Mouse (Mus musculus) CH12F3 (cell line): ENCODE data around the gene Clec2i.
"Not testable (repeated sequence)": the region's sequence is repeated elsewhere in the genome, so short reads cannot be mapped to it uniquely, and the experiment has no call there.

Experiments
- in situ Hi-C: fragments of 300-500 bp; cut with MboI; formaldehyde crosslinking; loops from 2 replicates; pipeline ENCODE4 v1.14.3; 2020; ENCODE audit warnings: low sequenced_read_pairs

The Clec2i gene

GRCm38 (mm10) chr6:128887091-128887790, at the start of gene Clec2i:
Clec2i (plus strand) TSS chr6:128887588.
- in situ Hi-C loops = not testable (repeated sequence)

- in situ Hi-C loops = loop anchor here (10.0 kb wide), 1 partner anchor 74 kb away; no protein-coding TSS in a partner anchor
These were observed 48.8 kb upstream of the Clec2i start for GRCm38 (mm10) chr6:128838342-128839265.

GRCm38 (mm10) chr6:128839266-128839771, 48.1 kb upstream of the Clec2i start:
- in situ Hi-C loops = loop anchor here (10.0 kb wide), 1 partner anchor 75 kb away; no protein-coding TSS in a partner anchor

- in situ Hi-C loops = loop anchor here (5.0 to 10.0 kb wide), 2 partner anchors 38 to 75 kb away; no protein-coding TSS in a partner anchor
These were observed 47.5 kb upstream of the Clec2i start for GRCm38 (mm10) chr6:128839921-128840320.

GRCm38 (mm10) chr6:128840669-128841068, 46.7 kb upstream of the Clec2i start:
- in situ Hi-C loops = loop anchor here (5.0 kb wide), 1 partner anchor 38 kb away; no protein-coding TSS in a partner anchor

DNA sequence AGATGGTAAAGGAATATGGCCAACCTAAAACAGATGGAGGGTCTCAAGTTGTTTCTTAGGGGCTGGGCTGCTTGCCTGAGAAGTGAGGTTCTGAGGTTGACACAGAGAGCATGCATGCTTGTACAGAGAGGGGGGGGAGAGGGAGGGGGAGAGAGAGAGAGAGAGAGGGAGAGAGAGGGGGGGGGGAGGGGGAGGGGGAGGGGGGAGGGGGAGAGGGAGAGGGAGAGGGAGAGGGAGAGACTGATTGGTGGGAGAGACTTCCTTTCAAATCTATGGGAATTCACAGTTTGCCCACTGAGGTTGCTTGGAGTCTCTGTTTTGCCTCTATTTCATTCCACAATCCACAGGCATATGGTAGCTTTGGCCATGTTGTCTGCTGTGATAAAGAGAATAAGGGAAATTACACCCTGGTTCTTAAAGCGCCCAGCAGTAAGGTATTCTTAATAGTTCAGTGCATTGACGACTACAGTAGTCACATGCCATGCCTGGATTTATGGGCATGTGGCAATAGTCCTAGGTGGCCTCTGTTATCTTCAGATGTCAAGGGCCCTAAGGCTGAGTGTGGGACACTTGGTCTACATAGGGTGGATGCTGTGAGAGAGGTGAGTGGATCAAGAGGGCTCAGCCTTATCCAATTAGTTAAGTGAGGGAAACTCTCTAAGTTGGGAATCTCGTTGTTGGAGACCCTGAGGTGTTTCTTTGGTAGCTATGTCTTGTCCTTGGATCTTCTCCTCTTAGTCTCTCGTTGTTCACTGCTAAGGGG, 45.9 kb upstream of the Clec2i start:
- in situ Hi-C loops = loop anchor here (5.0 kb wide), 1 partner anchor 39 kb away; no protein-coding TSS in a partner anchor

GRCm38 (mm10) chr6:128842356-128842944, 44.9 kb upstream of the Clec2i start:
- in situ Hi-C loops = loop anchor here (5.0 kb wide), 1 partner anchor 40 kb away; no protein-coding TSS in a partner anchor

DNA sequence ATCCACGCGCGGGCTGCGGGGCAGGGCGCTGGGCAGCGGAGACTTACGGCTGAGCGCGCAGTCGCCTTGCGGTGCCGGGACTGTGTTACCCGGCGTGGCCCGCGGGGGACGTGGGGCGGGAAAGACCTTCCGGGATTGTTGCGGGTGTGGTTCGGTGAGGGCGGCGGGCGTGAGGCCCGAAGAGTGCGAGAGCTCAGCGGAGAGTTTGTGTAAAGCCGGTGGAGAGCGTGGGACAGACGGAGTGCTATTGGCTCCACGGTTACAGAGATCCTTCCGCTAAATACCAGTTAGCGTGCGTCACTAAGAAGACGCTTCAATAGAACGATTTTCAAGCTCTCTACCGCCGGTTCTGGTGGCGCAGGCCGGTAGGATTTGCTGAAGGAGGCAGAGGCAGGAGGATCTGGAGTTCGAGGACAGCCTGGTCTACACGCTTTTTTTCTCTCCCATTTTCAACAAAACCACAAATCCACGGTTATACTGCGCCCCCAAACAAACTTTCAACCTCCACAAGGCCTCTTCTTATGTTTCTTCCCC, 44.4 kb upstream of the Clec2i start:
- in situ Hi-C loops = loop anchor here (5.0 kb wide), 1 partner anchor 41 kb away; no protein-coding TSS in a partner anchor

- in situ Hi-C loops = loop anchor here (5.0 kb wide), 1 partner anchor 41 kb away; no protein-coding TSS in a partner anchor
These were observed 43.9 kb upstream of the Clec2i start for GRCm38 (mm10) chr6:128843479-128843992.

DNA sequence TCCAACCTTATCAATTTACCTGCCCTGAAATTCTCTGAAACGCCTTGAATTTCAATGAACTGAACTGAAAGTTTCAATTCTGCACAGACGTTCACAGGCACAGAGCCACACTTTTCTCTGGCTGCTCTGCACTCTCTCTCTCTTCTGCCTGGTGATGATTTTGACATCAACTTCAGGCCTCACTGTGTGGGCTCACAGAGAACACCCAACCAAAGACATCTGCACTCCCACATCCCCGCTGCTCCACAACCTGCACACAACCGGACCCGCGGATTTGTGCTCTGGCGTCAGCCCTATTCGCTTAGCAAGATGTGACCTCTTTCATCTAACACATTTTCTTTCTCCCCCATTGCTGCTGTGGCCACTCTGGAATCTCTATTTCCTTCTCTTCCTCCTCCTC, 43.3 kb upstream of the Clec2i start:
- in situ Hi-C loops = loop anchor here (5.0 kb wide), 1 partner anchor 42 kb away; no protein-coding TSS in a partner anchor

GRCm38 (mm10) chr6:128844586-128845080, 42.8 kb upstream of the Clec2i start:
- in situ Hi-C loops = loop anchor here (5.0 kb wide), 2 partner anchors 42 to 403 kb away; no protein-coding TSS in a partner anchor

GRCm38 (mm10) chr6:128845319-128845979, 41.9 kb upstream of the Clec2i start:
- in situ Hi-C loops = loop anchor here (5.0 kb wide), 1 partner anchor 402 kb away; no protein-coding TSS in a partner anchor

GRCm38 (mm10) chr6:128845998-128846542, 41.3 kb upstream of the Clec2i start:
- in situ Hi-C loops = loop anchor here (5.0 kb wide), 1 partner anchor 401 kb away; no protein-coding TSS in a partner anchor

- in situ Hi-C loops = loop anchor here (5.0 kb wide), 1 partner anchor 400 kb away; no protein-coding TSS in a partner anchor
These were observed 40.0 kb upstream of the Clec2i start for GRCm38 (mm10) chr6:128847401-128847800.

DNA sequence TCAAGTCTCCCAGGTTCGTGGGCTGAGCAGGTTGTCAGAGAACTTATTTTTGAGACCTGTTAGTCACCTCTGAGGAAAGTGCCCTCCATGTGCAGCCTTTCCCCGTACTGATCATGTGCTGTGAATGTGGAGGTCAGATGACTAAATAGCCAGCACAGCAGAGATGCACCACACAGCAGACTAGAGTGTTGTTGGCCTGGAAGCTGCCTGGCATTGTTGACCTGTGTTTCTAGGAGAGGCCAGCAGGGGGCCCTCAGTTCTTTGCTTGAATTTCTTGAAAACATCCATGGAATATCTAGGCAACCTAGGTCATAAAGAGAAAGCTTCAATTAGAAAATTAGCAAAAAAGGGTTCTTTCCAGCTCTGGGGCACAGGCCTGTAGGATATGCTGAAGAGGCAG, 37.5 kb upstream of the Clec2i start:
- in situ Hi-C loops = loop anchor here (5.0 to 10.0 kb wide), 3 partner anchors 205 to 515 kb away; no protein-coding TSS in a partner anchor

GRCm38 (mm10) chr6:128850671-128851070, 36.7 kb upstream of the Clec2i start:
- in situ Hi-C loops = loop anchor here (10.0 kb wide), 2 partner anchors 204 to 514 kb away; no protein-coding TSS in a partner anchor

GRCm38 (mm10) chr6:128851151-128851550, 36.2 kb upstream of the Clec2i start:
- in situ Hi-C loops = loop anchor here (10.0 kb wide), 2 partner anchors 204 to 514 kb away; no protein-coding TSS in a partner anchor

DNA sequence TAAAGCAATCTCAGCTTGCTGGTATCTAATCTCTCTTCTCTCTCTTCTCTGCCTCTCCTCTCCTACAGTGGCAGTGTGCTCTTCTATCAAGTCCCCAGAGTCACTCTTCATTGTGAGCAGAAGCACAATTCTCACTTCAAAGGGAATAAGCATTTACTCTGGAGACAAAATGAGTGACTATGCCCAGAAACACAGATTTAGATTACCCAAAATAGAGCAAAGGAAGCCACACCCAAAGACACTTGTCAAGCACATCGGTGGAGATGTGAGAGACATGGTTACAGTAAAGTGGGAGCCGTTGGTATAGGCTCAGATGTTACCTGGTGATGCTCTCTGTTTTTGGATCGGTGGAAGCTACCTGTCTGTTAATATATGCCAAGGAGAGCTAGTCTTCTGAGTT, 34.6 kb upstream of the Clec2i start:
- in situ Hi-C loops = loop anchor here (10.0 kb wide), 2 partner anchors 202 to 512 kb away; no protein-coding TSS in a partner anchor
